Mouse (Mus musculus): ENCODE measurements at regions not wholly inside any gene's neighbourhood (a gene's known extent, or its start where the extent isn't known, plus 50 kb on each side); places are given as distances from the start of the nearest gene placed in this dataset.

DNA sequence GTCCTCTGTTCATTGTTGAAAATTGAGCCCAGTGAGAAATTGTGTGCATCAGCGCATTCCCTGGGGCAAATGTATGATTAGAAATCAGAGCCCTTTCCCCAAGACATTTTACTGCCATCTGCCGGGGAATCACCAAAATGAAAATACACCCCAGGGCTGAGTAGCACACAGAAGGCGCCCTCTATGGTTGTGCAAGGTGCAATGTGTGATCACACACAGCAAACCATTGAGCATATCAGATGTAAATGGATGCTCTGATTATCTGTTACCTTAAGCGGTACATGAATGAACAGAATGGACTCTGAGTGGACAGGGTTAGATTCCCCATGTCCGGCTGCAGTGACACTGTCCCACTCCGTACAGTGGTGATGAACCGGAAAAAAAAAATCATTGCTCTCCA, 172.4 kb downstream of the Bmp2 start:
- no peak overlapping the region for H3K9ac ChIP-seq (ENCODE audit: low read depth, low read length)
- H3K27me3 ChIP-seq (ENCODE audit: control insufficient read depth, insufficient read depth, low read length) = no peaks in the 10 kb centered on the region
- no peak overlapping the region for H3K4me2 ChIP-seq
- WGBS (ENCODE audit: insufficient replicate concordance) = 78% methylated on average over 7 of the region's 7 CpGs
- H3K36me3 ChIP-seq (ENCODE audit: control insufficient read depth, insufficient read depth, low read length) = no peaks in the 10 kb centered on the region
- no peak for ATAC-seq (replicated peaks; ENCODE audit: insufficient number of reproducible peaks, low FRiP score, low TSS enrichment)
- H3K4me3 ChIP-seq (ENCODE audit: low read depth, low read length) = no peak overlapping the region
- H3K4me1 ChIP-seq (ENCODE audit: control insufficient read depth, insufficient read depth, low read length) = no peaks in the 10 kb centered on the region
- H3K27ac ChIP-seq (ENCODE audit: low read depth, low read length) = no peak overlapping the region
- no peaks in the 10 kb centered on the region for H3K9me3 ChIP-seq (replicated peaks; ENCODE audit: control insufficient read depth, low read length)

DNA sequence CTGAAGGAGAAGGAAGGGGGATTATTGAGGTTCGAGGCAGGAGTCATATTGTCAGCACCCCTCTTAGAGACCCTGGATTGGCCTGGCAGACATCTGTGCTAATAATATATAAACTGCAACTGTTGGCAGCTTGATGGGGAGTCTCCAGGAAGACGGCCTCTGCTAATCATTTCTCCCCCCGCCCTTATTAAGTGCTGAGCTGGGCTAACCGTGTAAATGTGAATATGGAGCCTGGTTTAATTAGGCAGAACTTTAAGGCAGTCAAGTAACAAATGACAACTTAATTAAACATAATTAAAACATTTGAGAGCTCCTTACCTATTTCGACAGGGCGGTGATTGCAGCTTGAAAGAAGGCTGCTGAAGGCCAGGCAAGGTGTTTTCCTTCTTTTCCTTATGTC, 172.8 kb downstream of the Bmp2 start:
- H3K9me3 ChIP-seq (replicated peaks; ENCODE audit: control insufficient read depth, low read length) = no peaks in the 10 kb centered on the region
- 56% methylated on average over 6 of the region's 6 CpGs for WGBS (ENCODE audit: insufficient replicate concordance)
- H3K27ac ChIP-seq (ENCODE audit: low read depth, low read length) = no peak overlapping the region
- no peak overlapping the region for H3K4me2 ChIP-seq
- no peak overlapping the region for H3K9ac ChIP-seq (ENCODE audit: low read depth, low read length)
- no peaks in the 10 kb centered on the region for H3K27me3 ChIP-seq (ENCODE audit: control insufficient read depth, insufficient read depth, low read length)
- H3K4me3 ChIP-seq (ENCODE audit: low read depth, low read length) = no peak overlapping the region
- H3K4me1 ChIP-seq (ENCODE audit: control insufficient read depth, insufficient read depth, low read length) = no peaks in the 10 kb centered on the region
- H3K36me3 ChIP-seq (ENCODE audit: control insufficient read depth, insufficient read depth, low read length) = no peaks in the 10 kb centered on the region
- ATAC-seq (replicated peaks; ENCODE audit: insufficient number of reproducible peaks, low FRiP score, low TSS enrichment) = no peak

GRCm38 (mm10) chr2:133734469-133735225, 182.7 kb downstream of the Bmp2 start:
- Histone ChIP-seq H3K27ac (ENCODE audit: low read depth, low read length) (no peak overlapping the region), H3K36me3 (ENCODE audit: control insufficient read depth, insufficient read depth, low read length) (no peaks in the 10 kb centered on the region), H3K4me2 (no peak overlapping the region), H3K4me3 (ENCODE audit: low read depth, low read length) (no peak overlapping the region), H3K4me1 (ENCODE audit: control insufficient read depth, insufficient read depth, low read length) (no peaks in the 10 kb centered on the region), H3K9me3 (replicated peaks; ENCODE audit: control insufficient read depth, low read length) (no peaks in the 10 kb centered on the region), H3K27me3 (ENCODE audit: control insufficient read depth, insufficient read depth, low read length) (no peaks in the 10 kb centered on the region), H3K9ac (ENCODE audit: low read depth, low read length) (no peak overlapping the region)
- no peak for ATAC-seq (replicated peaks; ENCODE audit: insufficient number of reproducible peaks, low FRiP score, low TSS enrichment)
- whole genome bisulfite sequencing (ENCODE audit: insufficient replicate concordance) = 66% methylated on average over 9 of the region's 9 CpGs

DNA sequence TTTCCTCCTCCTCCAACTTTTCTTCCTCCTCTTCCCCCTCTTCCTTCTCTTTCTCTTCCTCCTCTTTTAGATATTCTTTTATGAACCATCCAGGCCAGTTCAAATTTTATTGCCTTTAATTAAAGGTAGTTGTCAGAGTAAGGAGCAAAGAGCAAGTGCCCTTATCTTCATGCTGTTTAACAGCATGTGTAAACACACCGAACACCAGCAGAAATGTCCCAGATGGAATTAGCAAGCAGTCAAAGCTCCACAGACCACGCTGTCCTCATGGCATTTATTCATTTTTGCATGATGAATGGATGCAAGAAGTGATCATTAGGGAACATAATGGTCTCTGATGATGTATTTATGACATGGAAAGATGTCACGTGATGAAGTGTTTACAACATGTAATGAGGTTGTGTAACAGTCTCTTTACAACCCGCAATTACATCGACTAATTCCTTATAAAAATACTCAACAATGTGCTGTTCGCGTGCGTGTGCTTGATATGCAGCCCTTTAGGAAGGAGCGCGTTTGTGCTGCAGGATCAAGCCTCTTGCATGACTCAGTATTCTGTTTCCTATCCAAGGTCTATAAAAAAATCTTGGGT, 187.0 kb downstream of the Bmp2 start:
- no peak for ATAC-seq (replicated peaks; ENCODE audit: insufficient number of reproducible peaks, low FRiP score, low TSS enrichment)
- WGBS (ENCODE audit: insufficient replicate concordance) = 74% methylated on average over 10 of the region's 10 CpGs
- H3K27ac ChIP-seq (ENCODE audit: low read depth, low read length) = no peak overlapping the region
- H3K9ac ChIP-seq (ENCODE audit: low read depth, low read length) = no peak overlapping the region
- no peak overlapping the region for H3K4me3 ChIP-seq (ENCODE audit: low read depth, low read length)
- H3K4me1 ChIP-seq (ENCODE audit: control insufficient read depth, insufficient read depth, low read length) = no peaks in the 10 kb centered on the region
- no peaks in the 10 kb centered on the region for H3K27me3 ChIP-seq (ENCODE audit: control insufficient read depth, insufficient read depth, low read length)
- H3K9me3 ChIP-seq (replicated peaks; ENCODE audit: control insufficient read depth, low read length) = no peaks in the 10 kb centered on the region
- H3K36me3 ChIP-seq (ENCODE audit: control insufficient read depth, insufficient read depth, low read length) = no peaks in the 10 kb centered on the region
- no peak overlapping the region for H3K4me2 ChIP-seq

DNA sequence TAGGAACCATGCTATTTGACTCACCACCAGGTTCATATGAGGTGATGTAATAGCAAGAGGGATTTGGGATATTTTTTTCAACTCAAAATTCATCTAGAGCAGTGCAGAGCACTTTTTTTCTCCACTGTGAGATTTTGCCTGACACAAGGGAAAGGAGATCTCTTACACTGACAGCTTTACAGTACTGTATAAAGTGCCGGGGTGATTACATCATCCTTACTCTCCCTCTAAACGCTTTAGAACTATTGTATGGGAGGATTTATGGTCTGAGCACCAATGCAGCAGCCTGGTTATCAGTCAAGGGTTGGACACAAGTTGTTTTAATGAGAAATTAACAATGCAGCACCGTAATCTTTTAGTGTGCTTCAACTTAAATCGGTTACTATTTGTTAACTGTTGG, 196.5 kb downstream of the Bmp2 start:
- Histone ChIP-seq H3K4me1 (ENCODE audit: control insufficient read depth, insufficient read depth, low read length) (no peaks in the 10 kb centered on the region), H3K27me3 (ENCODE audit: control insufficient read depth, insufficient read depth, low read length) (no peaks in the 10 kb centered on the region), H3K27ac (ENCODE audit: low read depth, low read length) (no peak overlapping the region), H3K9ac (ENCODE audit: low read depth, low read length) (no peak overlapping the region), H3K36me3 (ENCODE audit: control insufficient read depth, insufficient read depth, low read length) (no peaks in the 10 kb centered on the region), H3K9me3 (replicated peaks; ENCODE audit: control insufficient read depth, low read length) (no peaks in the 10 kb centered on the region), H3K4me3 (ENCODE audit: low read depth, low read length) (no peak overlapping the region), H3K4me2 (no peak overlapping the region)
- WGBS (ENCODE audit: insufficient replicate concordance) = 67% methylated on average over 4 of the region's 4 CpGs
- ATAC-seq (replicated peaks; ENCODE audit: insufficient number of reproducible peaks, low FRiP score, low TSS enrichment) = no peak

DNA sequence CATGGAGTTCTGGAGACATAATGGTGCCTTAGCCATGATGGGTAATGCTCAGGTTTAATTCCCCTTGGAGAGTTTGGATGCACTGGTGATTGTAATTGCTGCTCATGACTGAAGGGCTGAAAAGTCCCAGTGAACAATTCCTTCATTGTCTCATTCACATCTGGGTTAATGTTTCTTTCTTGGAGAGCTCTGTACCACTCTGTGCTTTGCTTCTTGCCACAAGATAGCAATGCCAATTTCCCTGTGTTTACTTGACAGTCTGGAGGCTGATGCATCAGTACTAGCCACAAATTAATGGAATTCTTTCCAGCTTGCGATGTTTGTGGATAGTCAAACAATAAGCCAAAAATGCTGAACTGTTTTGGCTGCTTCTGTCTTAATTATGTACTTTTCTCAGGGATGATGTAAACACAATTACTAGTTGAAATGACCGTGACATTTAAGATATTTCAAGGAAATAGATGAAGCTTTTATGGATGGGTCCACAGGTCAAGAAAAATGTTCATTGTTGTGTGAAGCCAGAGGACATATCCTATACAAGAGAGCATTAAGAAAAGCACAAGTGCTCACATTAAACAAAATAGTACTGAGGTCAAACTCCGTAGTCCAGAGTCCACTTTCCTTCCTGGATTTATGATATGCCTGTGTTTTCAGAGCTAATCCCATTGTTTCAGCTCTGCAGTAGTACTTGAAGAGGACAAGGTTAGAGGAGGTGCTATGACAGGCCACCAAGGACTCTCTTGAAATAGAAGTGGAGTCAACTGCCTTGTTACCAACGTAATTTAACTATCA, 198.1 kb downstream of the Bmp2 start:
- Histone ChIP-seq H3K27ac (ENCODE audit: low read depth, low read length) (no peak overlapping the region), H3K4me2 (no peak overlapping the region), H3K27me3 (ENCODE audit: control insufficient read depth, insufficient read depth, low read length) (no peaks in the 10 kb centered on the region), H3K4me1 (ENCODE audit: control insufficient read depth, insufficient read depth, low read length) (no peaks in the 10 kb centered on the region), H3K9ac (ENCODE audit: low read depth, low read length) (no peak overlapping the region), H3K4me3 (ENCODE audit: low read depth, low read length) (no peak overlapping the region), H3K9me3 (replicated peaks; ENCODE audit: control insufficient read depth, low read length) (no peaks in the 10 kb centered on the region), H3K36me3 (ENCODE audit: control insufficient read depth, insufficient read depth, low read length) (no peaks in the 10 kb centered on the region)
- 72% methylated on average over 4 of the region's 4 CpGs for WGBS (ENCODE audit: insufficient replicate concordance)
- ATAC-seq (replicated peaks; ENCODE audit: insufficient number of reproducible peaks, low FRiP score, low TSS enrichment) = no peak

GRCm38 (mm10) chr2:133754088-133754487, 202.1 kb downstream of the Bmp2 start:
- 77% methylated on average over 3 of the region's 3 CpGs for WGBS (ENCODE audit: insufficient replicate concordance)
- no peaks in the 10 kb centered on the region for H3K9me3 ChIP-seq (replicated peaks; ENCODE audit: control insufficient read depth, low read length)
- ATAC-seq (replicated peaks; ENCODE audit: insufficient number of reproducible peaks, low FRiP score, low TSS enrichment) = no peak

DNA sequence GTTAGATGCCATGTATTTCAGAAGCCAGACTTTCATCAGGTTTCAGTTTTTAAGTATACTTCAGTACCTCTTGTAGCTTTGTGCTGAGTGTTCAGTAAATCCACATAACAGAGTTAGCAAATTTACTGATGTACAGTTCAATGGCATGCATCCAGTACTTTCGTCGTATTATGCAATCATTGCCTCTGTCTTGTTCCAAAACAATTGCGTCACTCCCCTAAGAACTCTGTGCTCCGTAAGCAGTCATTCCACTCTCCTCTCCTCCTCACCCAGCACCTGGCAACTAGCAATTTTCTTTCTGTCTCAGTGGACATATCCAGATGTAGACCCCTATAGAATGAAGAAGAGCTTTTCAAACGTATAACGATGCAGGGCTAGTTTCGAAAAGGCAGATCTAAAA, 209.5 kb downstream of the Bmp2 start:
- H3K9ac ChIP-seq (ENCODE audit: low read depth, low read length) = no peak overlapping the region
- WGBS (ENCODE audit: insufficient replicate concordance) = 78% methylated on average over 7 of the region's 7 CpGs
- no peak overlapping the region for H3K4me3 ChIP-seq (ENCODE audit: low read depth, low read length)
- no peaks in the 10 kb centered on the region for H3K9me3 ChIP-seq (replicated peaks; ENCODE audit: control insufficient read depth, low read length)
- ATAC-seq (replicated peaks; ENCODE audit: insufficient number of reproducible peaks, low FRiP score, low TSS enrichment) = no peak
- no peaks in the 10 kb centered on the region for H3K36me3 ChIP-seq (ENCODE audit: control insufficient read depth, insufficient read depth, low read length)
- H3K4me2 ChIP-seq = no peak overlapping the region
- no peaks in the 10 kb centered on the region for H3K27me3 ChIP-seq (ENCODE audit: control insufficient read depth, insufficient read depth, low read length)
- no peaks in the 10 kb centered on the region for H3K4me1 ChIP-seq (ENCODE audit: control insufficient read depth, insufficient read depth, low read length)
- no peak overlapping the region for H3K27ac ChIP-seq (ENCODE audit: low read depth, low read length)

More at GRCm38 (mm10) chr2:133754088-133754487, 202.1 kb downstream of the Bmp2 start:
- no peak overlapping the region for H3K4me3 ChIP-seq (ENCODE audit: low read depth, low read length)
- H3K27me3 ChIP-seq (ENCODE audit: control insufficient read depth, insufficient read depth, low read length) = no peaks in the 10 kb centered on the region
- H3K4me1 ChIP-seq (ENCODE audit: control insufficient read depth, insufficient read depth, low read length) = no peaks in the 10 kb centered on the region
- no peak overlapping the region for H3K9ac ChIP-seq (ENCODE audit: low read depth, low read length)
- no peak overlapping the region for H3K27ac ChIP-seq (ENCODE audit: low read depth, low read length)
- no peaks in the 10 kb centered on the region for H3K36me3 ChIP-seq (ENCODE audit: control insufficient read depth, insufficient read depth, low read length)
- no peak overlapping the region for H3K4me2 ChIP-seq
